Mouse (Mus musculus): ENCODE data around the gene Asnsd1. TPM values are rescaled to one million over a fixed set of nuclear protein-coding genes. Genes with fewer than 3 reads are reported as not detected.
"Not testable (repeated sequence)": the region's sequence is repeated elsewhere in the genome, so short reads cannot be mapped to it uniquely, and the experiment has no call there.

Gene Asnsd1
- 63.7 and 73.5 TPM in 2 replicates for polyA plus RNA-seq (2015; fragmentation: Nextera tagmentation; extraction: Ambion mirVana)

- peak within 1 kb of the TSS; percentile 88 for H3K4me3 ChIP-seq (replicated peaks)
- H3K27me3 ChIP-seq = no peaks in the 10 kb centered on the region
Observed at GRCm38 (mm10) chr1:53352327-53353261, at the start of gene Asnsd1, which contains the start of the genes Asdurf and Gm28551. TSS of gene Asnsd1 (minus strand) at chr1:53352752. TSS of gene Asdurf (minus strand) at chr1:53352619. TSS of gene Gm28551 (minus strand) at chr1:53352667.

GRCm38 (mm10) chr1:53393936-53394760 lies 41.6 kb upstream of the Asnsd1 start:
- not testable (repeated sequence) for H3K9me3 ChIP-seq (replicated peaks); H3K27ac ChIP-seq; H3K9ac ChIP-seq; H3K4me1 ChIP-seq (replicated peaks); H3K36me3 ChIP-seq; ATAC-seq (ENCODE audit: low read depth); H3K27me3 ChIP-seq; H3K4me3 ChIP-seq (replicated peaks); DNase-seq; H3K4me2 ChIP-seq
- 48% methylated on average over 21 of the region's 21 CpGs for WGBS (ENCODE audit: insufficient replicate concordance)

More at GRCm38 (mm10) chr1:53352327-53353261, at the start of gene Asnsd1, which contains the start of the genes Asdurf and Gm28551:
- ATAC-seq (ENCODE audit: low read depth) = peak; percentile 99
- peaks cover 14% of the 10 kb centered on the region for H3K36me3 ChIP-seq
- WGBS (ENCODE audit: insufficient replicate concordance) = under 1% methylated on average over 44 of the region's 44 CpGs
- peaks cover 8% of the 10 kb centered on the region for H3K4me1 ChIP-seq (replicated peaks)
- H3K4me2 ChIP-seq = peak within 1 kb of the TSS; percentile 77
- DNase-seq = peak; percentile 97
- no peaks in the 10 kb centered on the region for H3K9me3 ChIP-seq (replicated peaks)
- peak within 1 kb of the TSS; percentile 92 for H3K27ac ChIP-seq
- H3K9ac ChIP-seq = peak within 1 kb of the TSS; percentile 92

GRCm38 (mm10) chr1:53388762-53389161 lies 36.2 kb upstream of the Asnsd1 start:
- Histone ChIP-seq H3K27ac (no peak overlapping the region), H3K27me3 (no peaks in the 10 kb centered on the region), H3K4me2 (no peak overlapping the region), H3K4me1 (replicated peaks) (no peaks in the 10 kb centered on the region), H3K9me3 (replicated peaks) (no peaks in the 10 kb centered on the region), H3K4me3 (replicated peaks) (no peak overlapping the region), H3K9ac (no peak overlapping the region), H3K36me3 (no peaks in the 10 kb centered on the region)
- WGBS (ENCODE audit: insufficient replicate concordance) = 90% methylated on average over 9 of the region's 14 CpGs
- no peak for DNase-seq
- no peak for ATAC-seq (ENCODE audit: low read depth)

- Histone ChIP-seq H3K27me3 (no peaks in the 10 kb centered on the region), H3K4me2 (no peak overlapping the region), H3K27ac (no peak overlapping the region), H3K4me1 (replicated peaks) (no peaks in the 10 kb centered on the region), H3K9me3 (replicated peaks) (no peaks in the 10 kb centered on the region), H3K36me3 (no peaks in the 10 kb centered on the region), H3K9ac (no peak overlapping the region), H3K4me3 (replicated peaks) (no peak overlapping the region)
- ATAC-seq (ENCODE audit: low read depth) (no peak), DNase-seq (no peak)
- WGBS (ENCODE audit: insufficient replicate concordance) = 63% methylated on average over 6 of the region's 6 CpGs
Observed at GRCm38 (mm10) chr1:53384085-53384688, 31.6 kb upstream of the Asnsd1 start.

GRCm38 (mm10) chr1:53377731-53378130 lies 25.2 kb upstream of the Asnsd1 start:
- Histone ChIP-seq H3K9me3 (replicated peaks) (no peaks in the 10 kb centered on the region), H3K36me3 (no peaks in the 10 kb centered on the region), H3K27ac (no peak overlapping the region), H3K9ac (no peak overlapping the region), H3K4me2 (no peak overlapping the region), H3K4me1 (replicated peaks) (no peaks in the 10 kb centered on the region), H3K4me3 (replicated peaks) (no peak overlapping the region), H3K27me3 (no peaks in the 10 kb centered on the region)
- ATAC-seq (ENCODE audit: low read depth) (no peak), DNase-seq (no peak)
- 52% methylated on average over 3 of the region's 3 CpGs for WGBS (ENCODE audit: insufficient replicate concordance)

GRCm38 (mm10) chr1:53375965-53376364 lies 23.4 kb upstream of the Asnsd1 start:
- not testable (repeated sequence) for H3K27me3 ChIP-seq; H3K27ac ChIP-seq; ATAC-seq (ENCODE audit: low read depth); H3K9ac ChIP-seq; H3K4me2 ChIP-seq; H3K4me1 ChIP-seq (replicated peaks); H3K9me3 ChIP-seq (replicated peaks); H3K36me3 ChIP-seq; DNase-seq; H3K4me3 ChIP-seq (replicated peaks)
- 74% methylated on average over 2 of the region's 2 CpGs for WGBS (ENCODE audit: insufficient replicate concordance)

GRCm38 (mm10) chr1:53358988-53359387 lies 6.4 kb upstream of the Asnsd1 start:
- H3K4me1 ChIP-seq (replicated peaks) = no peaks in the 10 kb centered on the region
- H3K27me3 ChIP-seq = no peaks in the 10 kb centered on the region
- H3K27ac ChIP-seq = no peak overlapping the region
- H3K4me2 ChIP-seq = no peak overlapping the region
- no peaks in the 10 kb centered on the region for H3K36me3 ChIP-seq
- H3K9ac ChIP-seq = no peak overlapping the region
- no peaks in the 10 kb centered on the region for H3K9me3 ChIP-seq (replicated peaks)
- ATAC-seq (ENCODE audit: low read depth) = no peak
- H3K4me3 ChIP-seq (replicated peaks) = no peak overlapping the region
- DNase-seq = no peak

- no peak overlapping the region for H3K27ac ChIP-seq
- DNase-seq = no peak
- H3K4me3 ChIP-seq (replicated peaks) = no peak overlapping the region
- H3K36me3 ChIP-seq = peaks cover 32% of the 10 kb centered on the region
- peaks cover 15% of the 10 kb centered on the region for H3K4me1 ChIP-seq (replicated peaks)
- H3K27me3 ChIP-seq = no peaks in the 10 kb centered on the region
- no peak overlapping the region for H3K9ac ChIP-seq
- H3K9me3 ChIP-seq (replicated peaks) = no peaks in the 10 kb centered on the region
- no peak overlapping the region for H3K4me2 ChIP-seq
- 91% methylated on average over 2 of the region's 2 CpGs for WGBS (ENCODE audit: insufficient replicate concordance)
- no peak for ATAC-seq (ENCODE audit: low read depth)
Observed at GRCm38 (mm10) chr1:53341071-53341470, 11.5 kb downstream of the Asnsd1 start.

GRCm38 (mm10) chr1:53337403-53337802 lies 15.1 kb downstream of the Asnsd1 start:
- not testable (repeated sequence) for H3K9me3 ChIP-seq (replicated peaks); DNase-seq; H3K9ac ChIP-seq; H3K4me3 ChIP-seq (replicated peaks); H3K36me3 ChIP-seq; H3K4me2 ChIP-seq; H3K27me3 ChIP-seq
- ATAC-seq (ENCODE audit: low read depth) = peak; percentile 68
- Histone ChIP-seq H3K27ac (peak overlapping the region; percentile 43), H3K4me1 (replicated peaks) (peaks cover 37% of the 10 kb centered on the region)
- WGBS (ENCODE audit: insufficient replicate concordance) = 36% methylated on average over 2 of the region's 2 CpGs

- H3K27ac ChIP-seq = 0 out of 2 replicates have a peak overlapping the region, but pooled peaks have one; percentile 47
- H3K9me3 ChIP-seq (replicated peaks) = 0 out of 2 replicates have a peak, but pooled peaks cover 4% of the 10 kb centered on the region
- no peak overlapping the region for H3K9ac ChIP-seq
- no peaks in the 10 kb centered on the region for H3K36me3 ChIP-seq
- H3K27me3 ChIP-seq = no peaks in the 10 kb centered on the region
- H3K4me2 ChIP-seq = 0 out of 2 replicates have a peak overlapping the region, but pooled peaks have one; percentile 12
- H3K4me1 ChIP-seq (replicated peaks) = peaks cover 37% of the 10 kb centered on the region
- H3K4me3 ChIP-seq (replicated peaks) = no peak overlapping the region
- ATAC-seq (ENCODE audit: low read depth) = peak; percentile 89
- no peak for DNase-seq
Observed at GRCm38 (mm10) chr1:53335465-53335864, 17.1 kb downstream of the Asnsd1 start.

- 0 out of 2 replicates have a peak, but pooled peaks have one; percentile 49 for ATAC-seq (ENCODE audit: low read depth)
- not testable (repeated sequence) for DNase-seq; H3K9me3 ChIP-seq (replicated peaks); H3K27me3 ChIP-seq; H3K9ac ChIP-seq; H3K27ac ChIP-seq; H3K4me2 ChIP-seq; H3K36me3 ChIP-seq; H3K4me3 ChIP-seq (replicated peaks)
- H3K4me1 ChIP-seq (replicated peaks) = peaks cover 37% of the 10 kb centered on the region
- 23% methylated on average over 5 of the region's 5 CpGs for WGBS (ENCODE audit: insufficient replicate concordance)
Observed at GRCm38 (mm10) chr1:53333527-53333926, 19.0 kb downstream of the Asnsd1 start.

Data from liver, embryonic 13.5 days (tissue).